Mouse (Mus musculus) granulocyte monocyte progenitor cell, adult 5-6 weeks (primary cell): ENCODE data around the gene Chtop. TPM values are rescaled to one million over a fixed set of nuclear protein-coding genes. Genes with fewer than 3 reads are reported as not detected.
A peak's percentile ranks its signal among the peaks of the same experiment; 100 is the strongest.

Experiments
- ATAC-seq: replicated peaks from 2 replicates; pipeline ENCODE4 v1.8.0; 2016; ENCODE audit warnings: mild to moderate bottlenecking, moderate TSS enrichment, inconsistent platforms; ENCODE audit not compliant: poor library complexity, severe bottlenecking
- total RNA-seq, 2 experiments: library from RNA; stranded (forward) in 1 of 2; stranded (reverse) in 1 of 2; fragments of 200-712, 200-1000 nt in 1 of 2; fragments of >200 nt in 1 of 2; fragmentation: Nextera tagmentation in 1 of 2; gene quantifications; 2 replicates each; pipeline ENCODE4 v1.2.3; 2014 to 2017

Chtop gene
- total RNA-seq (2014; fragmentation: Nextera tagmentation) (97.6 and 127 TPM in 2 replicates), total RNA-seq (2017) (93.2 and 107 TPM in 2 replicates)

DNA sequence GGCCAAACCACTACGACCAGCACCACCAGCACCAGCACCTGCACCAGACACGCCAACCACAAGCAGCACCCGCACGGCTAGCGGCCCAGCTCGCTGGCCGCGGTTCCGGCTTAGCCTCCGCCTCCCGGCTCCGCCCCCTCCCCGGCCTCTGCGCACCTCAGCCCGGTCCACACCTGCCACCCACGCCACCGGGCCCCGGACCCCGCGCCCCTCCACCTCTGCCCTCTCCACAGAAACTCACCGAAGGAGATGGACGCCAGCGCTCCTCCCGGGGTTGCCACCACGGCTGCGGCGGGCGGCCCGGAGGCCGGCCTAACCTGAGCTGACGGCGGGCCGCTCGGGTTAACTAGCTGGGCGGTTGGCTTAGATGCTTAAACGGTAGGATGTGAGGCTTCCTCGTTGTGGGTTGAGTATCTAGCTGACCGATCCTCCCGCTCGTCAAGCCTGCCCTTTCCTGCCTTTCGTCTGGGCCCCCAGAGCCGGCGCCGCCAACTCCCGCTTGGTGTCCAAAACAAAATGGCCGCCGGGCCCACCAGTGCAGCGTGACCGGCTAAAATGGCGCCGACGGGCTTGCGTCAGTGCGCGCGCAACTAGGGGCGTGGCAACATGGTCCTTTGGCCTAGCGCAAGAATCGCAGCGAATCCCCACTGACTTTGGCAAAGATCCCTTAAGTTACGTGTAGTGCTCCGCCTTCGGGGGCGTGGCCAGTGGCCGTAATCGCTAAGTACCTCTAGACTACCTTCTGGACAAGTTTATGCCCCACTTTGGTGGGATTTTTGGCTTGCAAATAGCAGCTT is at the start of gene Chtop:
TSS of gene Chtop (minus strand) at position 549 of the 797 bp plus-strand sequence.
- ATAC-seq = peak; percentile 78

DNA sequence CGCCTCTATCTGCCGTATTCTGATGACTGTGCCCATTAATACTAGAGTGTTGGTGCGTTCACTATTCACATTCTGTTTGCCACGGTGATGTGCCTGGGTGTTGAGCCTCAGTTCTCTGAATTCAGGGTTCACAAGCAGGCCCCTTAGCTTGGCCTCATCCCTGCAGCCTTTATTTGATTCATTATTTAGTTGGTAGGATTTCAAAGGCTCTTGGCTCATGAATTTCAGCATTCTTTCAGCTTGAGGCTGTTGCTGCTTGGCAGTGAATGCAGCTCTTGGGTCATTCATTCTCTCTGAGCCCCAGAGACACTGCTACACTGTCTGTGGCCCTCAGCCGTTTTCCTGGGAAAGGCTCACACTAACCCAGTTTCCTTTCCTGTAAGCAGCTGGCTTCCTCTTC is 46.7 kb upstream of the Chtop start:
- no peak for ATAC-seq

DNA sequence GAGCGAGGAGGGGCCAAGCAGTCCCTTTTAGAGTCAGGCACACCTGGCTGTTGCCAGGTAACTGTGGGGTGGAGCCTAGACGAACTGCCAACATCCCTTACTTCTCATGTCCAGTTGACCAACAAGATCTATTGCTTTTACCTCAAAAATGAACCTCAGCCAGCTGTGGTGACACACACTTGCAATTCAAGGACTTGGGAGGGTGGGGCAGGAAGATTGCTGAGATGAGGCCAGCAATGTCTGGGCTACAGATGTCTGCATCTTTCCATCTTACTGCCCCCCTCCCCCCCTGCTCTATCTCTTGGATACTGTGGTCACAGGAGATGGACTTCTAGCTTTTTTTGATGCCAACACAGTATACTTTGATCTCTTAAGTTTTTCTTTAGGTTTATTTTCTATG is 42.9 kb upstream of the Chtop start:
- ATAC-seq = no peak

DNA sequence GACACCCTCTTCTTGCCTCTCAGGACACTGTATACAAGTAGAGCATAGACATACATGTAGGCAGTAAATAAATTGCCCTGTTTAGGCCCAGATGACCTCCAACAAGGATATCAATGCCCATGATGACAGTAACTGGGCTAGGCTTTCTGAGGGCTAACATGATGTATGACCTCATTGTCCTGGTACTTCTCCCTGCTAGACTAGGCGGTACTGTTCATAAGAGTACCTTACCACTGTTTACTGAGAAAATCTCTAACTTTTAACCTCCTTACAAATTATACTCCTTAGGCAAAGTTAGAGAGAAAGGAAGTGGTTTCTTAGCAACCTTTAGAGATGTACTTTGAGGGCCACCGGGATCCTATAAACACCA is 41.1 kb upstream of the Chtop start:
- ATAC-seq = no peak

DNA sequence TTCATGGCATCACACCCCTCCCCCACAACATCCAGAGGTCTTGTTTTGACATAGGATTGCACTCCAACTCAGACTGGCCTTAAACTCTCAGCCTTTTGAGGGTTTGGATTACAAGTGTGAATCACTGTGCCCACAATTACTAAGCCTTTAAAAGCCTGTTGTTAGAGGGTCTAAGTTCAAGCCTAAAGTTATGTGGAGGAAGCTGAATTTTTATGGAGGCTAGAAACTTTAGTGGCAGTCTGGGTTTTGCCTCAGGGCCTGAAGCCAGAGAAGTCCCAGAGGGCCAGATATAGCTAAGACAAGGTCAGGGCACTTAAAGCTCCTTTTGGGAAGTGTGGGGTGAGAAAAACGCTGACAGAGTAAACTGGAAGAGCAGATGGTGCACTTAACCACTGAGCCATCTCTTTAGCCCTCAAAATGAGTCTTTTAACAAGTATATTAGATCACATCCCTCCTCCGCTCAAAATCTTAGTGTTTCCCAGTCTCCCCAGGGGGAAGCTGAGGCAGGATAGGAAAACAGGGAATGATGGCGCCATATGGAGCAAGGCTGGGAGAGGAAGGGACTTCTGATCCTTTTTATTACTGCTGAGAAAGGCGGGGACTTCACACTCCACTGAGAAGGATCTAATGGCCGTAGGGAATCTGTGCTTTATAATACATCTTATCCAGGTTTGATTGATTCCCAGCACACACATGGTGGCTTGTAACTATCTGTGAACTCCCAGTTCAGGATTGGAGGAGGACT is 40.5 kb upstream of the Chtop start:
- no peak for ATAC-seq

DNA sequence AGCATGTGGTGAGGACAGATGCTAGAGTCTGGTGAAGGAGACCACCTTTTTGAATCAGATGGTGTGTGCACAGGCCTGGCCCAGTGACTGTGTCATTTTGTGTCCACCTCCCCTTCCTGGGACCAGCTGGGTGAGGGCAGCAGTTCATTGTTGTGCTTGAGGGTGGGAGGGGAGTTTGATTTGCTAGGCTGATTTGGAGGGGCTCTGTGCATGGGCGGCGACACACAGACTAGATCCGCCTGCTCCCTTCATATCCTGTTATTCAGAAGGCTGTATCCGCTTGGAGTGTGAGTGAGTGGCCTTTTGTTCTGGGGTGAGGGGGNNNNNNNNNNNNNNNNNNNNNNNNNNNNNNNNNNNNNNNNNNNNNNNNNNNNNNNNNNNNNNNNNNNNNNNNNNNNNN is 31.6 kb upstream of the Chtop start:
- no peak for ATAC-seq

DNA sequence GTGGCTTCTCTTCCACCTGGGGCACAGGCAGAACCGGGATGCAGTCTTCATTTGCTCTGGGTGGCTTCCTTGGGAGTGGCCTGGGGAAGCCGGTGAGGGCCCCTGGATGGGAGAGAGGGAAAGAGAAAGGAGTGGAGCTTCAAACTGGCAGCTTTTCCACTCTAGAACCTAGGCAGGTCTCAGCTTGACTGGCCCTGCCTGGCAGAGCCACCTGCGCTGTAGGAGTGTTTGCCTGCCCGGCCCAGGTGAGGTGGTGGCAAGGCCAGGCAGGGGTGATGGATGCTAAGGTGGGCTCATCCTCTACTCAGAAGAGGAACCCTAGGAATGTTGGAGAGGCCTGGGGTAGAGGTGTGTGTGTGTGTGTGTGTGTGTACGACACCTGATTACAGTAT is 28.6 kb upstream of the Chtop start:
- no peak for ATAC-seq

DNA sequence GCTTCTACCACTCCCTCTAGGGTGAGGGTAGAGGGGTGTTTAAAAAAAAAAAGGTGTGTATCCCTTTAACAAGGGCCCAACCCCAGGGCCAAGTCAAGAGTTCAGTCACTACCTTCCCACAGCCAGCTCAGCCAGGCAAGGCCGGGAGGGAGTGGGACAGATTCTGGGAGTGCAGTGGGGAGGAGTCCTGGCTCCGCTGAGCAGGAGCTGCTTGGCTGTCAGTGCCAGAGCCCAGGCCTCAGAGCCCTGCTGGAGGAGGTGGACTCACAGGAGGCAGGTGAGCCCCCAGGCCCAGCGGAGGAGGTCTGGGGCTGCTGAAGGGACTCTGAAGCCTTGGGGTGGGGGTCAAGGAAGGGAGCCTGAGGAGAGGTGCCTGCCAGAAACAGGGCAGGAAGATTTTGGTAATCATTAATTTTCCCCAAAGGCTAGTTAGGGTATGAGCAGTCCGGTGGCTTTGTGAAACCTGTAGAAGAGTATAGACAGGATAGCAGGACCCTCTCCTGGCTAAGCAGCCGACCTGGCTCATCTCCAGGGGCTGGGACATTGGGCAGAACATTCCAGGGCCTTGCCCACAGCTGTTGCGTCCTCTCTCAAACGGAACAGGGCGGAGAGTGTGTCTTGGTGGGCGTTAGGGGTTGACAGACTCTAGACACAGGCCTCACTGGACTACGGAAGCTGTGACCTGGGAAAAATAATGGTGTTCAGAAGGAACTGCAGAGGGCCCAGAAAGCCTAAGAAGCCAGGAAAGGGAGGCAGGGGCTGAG is 28.0 kb upstream of the Chtop start, which contains the start of gene S100a16:
TSS of gene S100a16 (plus strand) at position 114 of the 764 bp plus-strand sequence.
- no peak for ATAC-seq

DNA sequence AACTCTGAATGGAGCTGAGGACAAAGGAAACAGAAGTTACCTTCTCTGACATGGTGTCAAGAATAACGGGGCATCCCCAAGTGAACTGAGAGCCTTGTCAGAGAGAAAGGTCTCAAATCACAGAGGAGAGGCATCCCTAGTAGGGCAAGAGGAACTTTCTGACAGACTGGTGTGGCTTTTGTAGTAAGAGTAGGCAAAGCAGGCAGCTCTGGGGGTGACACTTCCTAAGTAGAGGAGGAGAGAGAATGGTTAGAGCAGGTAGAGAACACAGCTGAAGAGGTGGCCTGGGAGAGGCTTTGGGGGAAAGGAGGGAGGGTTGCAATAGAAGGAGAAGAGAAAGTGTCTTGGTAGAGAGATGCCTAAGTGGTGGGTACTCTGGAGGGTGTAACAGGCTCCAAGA is 26.1 kb upstream of the Chtop start:
- no peak for ATAC-seq

DNA sequence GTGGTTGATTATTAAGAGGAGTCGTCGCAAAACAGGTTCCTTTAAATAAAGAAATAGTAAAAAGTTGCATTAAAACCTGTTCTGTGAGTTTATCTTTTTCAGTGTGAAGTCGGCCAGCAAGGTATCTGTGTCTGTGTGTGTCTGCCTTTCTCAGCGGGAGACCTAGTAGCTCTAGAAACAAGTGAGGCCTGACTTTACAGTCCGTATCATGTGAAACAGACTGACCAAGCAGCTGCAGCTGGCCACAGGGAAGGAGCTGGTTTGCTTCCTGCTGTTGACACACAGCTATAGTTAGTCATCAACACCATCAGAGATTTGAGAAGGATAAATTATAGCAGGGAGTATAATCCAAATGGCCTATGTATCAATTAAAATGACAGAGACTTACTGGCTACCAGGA is 22.4 kb upstream of the Chtop start:
- no peak for ATAC-seq

DNA sequence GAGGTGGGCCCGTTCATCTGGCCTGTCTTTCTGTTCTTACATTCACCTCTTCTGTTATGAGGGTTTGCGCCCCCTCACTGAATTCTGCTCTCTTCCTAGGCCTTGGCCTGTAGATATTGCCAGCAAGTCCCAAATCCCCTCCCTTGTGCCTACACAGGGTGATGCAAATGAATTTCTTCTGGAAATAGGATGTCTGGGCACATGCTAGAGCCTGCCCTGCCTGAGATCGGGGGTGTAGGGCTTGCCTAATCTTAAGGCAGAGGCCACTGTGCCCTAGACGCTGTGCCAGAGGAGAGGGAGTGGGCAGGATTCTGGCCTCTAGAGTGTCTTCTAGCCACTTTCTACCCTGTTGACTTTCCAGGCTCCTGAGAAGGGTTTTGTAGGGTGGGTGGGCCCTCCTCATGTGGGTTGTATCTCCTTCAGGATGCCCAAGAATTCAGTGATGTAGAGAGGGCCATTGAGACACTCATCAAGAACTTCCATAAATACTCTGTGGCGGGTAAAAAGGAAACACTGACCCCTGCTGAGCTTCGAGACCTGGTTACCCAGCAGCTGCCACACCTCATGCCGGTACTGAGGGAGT is 18.1 kb upstream of the Chtop start:
- ATAC-seq = no peak

DNA sequence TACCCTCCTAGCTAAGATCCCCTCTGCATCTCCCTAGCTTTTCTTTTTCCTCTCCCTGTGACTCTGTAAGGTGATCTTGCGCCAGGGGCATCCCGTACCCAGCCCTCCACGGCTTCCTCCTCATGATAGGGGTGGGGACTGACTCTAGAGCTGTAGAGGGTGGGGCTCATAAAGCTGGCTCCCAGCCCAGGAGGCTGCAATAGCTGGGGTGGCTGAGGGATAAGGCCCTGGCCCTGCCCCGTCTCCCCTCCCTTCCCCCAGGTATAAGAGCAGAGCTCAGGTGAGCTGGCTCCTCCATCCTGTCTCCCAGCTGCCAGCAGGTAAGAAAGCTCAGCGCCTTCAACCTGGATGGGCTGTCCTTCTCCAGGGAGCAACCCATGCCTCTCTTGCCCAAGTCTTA is 17.3 kb upstream of the Chtop start, which contains the start of gene S100a14:
TSS of gene S100a14 (plus strand) at position 277 of the 400 bp plus-strand sequence.
- peak; percentile 13; the same call in 1 of the 2 replicates for ATAC-seq

DNA sequence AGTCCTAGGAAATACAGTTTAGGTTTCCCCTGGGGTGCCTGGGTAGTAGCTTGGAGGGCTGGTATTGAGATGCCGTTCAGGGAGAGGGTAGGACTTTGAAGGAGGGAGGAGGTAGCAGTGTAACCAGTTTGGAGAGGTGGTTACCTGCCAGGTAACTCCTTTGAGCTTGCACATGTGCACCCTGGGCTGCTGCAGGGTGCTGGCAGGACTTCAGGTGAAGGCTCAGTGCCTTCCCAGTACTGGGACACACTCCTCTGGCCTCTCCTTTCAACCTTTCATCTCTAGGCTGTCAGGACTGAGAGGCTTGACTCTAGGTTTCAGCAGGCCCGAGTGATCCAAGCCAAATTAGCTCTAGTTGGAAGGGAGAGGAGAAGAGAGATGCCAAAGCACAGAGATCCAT is 16.8 kb upstream of the Chtop start:
- ATAC-seq = no peak

DNA sequence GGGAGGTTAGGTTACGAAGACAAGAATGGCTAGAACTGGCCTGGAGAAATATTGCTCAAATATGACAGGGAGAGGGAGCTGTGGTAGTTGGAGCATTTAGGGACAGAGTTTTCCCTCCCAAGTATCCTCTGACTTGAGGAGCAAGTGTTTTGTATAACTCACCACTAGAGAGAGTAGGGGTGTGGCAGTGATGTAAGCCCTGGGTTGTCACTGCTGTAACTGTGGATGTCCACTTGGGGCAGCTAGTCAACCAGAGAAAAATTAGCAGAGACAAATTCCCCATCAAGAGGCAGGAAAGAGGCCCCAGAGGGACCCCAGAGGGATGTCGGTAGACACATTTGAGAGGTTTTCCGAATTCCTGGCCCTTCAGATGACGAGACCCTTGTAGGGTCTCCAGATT is 16.1 kb upstream of the Chtop start:
- peak; percentile 93 for ATAC-seq

DNA sequence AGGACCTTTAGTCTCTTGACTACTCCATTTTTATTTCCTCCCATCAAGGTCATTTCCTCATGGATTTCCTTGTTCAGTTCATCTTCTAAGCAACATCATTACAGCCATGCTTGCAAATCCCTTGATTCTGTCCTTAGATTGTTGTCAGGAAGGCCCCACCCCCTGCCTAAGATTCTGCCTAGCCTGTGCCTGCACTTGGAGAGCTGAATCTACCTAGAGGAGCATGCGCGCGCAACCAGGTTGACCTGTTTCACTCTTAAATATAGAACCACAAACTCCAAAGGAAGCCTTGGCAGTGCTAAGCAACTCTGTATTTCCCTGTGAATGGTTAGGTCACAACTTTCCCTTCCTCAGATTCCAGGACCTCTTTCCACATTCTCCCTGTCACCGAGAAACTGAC is 8.4 kb upstream of the Chtop start:
- no peak for ATAC-seq

DNA sequence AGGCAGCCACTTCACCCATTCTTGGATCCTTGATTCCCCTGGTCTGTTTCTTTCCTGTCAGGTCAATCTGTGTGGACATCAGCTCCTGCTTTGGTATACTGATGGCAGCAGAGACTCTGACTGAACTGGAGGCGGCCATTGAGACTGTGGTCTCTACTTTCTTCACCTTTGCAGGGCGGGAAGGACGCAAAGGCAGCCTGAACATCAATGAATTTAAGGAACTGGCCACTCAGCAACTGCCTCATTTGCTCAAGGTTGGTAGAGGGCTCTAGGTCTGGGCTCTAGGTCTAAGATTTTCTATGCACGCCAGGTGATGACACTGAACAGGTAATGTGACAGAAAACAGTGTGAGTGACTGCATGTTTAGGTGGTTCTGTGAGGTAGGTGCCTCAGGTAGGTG is 6.5 kb upstream of the Chtop start:
- no peak for ATAC-seq

DNA sequence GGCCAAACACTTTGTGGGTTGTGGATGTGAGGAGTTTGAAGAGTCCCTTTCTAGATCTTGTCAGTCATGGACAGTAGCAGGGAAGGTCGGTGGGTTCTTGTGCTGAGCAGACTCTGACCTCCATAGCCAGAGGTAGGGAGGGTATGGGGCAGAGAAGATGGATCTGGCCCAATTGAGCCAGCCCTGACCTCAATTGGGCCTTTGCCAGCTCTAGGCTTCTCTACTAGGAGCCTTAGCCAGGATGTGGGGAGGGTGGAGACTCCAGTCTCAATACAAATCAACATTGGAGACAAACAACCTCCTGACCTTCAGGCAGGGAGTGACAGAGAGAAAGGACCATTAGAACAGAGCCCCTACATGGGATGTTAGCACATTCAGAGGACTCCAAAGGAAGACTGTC is 5.9 kb upstream of the Chtop start:
- no peak for ATAC-seq

DNA sequence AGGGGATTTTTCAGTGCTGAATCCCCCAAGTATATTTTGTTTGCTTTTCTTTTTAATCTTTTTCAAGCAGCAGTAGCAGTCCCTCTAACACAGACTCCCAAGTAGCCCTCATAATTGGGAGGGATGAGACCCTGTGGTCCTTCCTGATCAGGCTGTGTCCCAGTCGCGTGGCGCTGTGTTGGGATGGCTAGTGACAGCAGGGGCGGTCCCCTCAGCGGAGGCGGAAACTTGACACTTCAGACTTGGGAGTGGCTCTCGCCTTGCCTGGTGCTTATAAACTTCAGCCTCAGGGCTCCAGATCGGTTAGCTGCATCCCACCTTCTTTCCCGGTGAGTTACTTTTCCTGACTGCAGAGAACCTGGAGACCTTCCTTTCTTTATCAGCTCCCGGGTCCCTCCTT is 5.4 kb upstream of the Chtop start:
- peak; percentile 64 for ATAC-seq

DNA sequence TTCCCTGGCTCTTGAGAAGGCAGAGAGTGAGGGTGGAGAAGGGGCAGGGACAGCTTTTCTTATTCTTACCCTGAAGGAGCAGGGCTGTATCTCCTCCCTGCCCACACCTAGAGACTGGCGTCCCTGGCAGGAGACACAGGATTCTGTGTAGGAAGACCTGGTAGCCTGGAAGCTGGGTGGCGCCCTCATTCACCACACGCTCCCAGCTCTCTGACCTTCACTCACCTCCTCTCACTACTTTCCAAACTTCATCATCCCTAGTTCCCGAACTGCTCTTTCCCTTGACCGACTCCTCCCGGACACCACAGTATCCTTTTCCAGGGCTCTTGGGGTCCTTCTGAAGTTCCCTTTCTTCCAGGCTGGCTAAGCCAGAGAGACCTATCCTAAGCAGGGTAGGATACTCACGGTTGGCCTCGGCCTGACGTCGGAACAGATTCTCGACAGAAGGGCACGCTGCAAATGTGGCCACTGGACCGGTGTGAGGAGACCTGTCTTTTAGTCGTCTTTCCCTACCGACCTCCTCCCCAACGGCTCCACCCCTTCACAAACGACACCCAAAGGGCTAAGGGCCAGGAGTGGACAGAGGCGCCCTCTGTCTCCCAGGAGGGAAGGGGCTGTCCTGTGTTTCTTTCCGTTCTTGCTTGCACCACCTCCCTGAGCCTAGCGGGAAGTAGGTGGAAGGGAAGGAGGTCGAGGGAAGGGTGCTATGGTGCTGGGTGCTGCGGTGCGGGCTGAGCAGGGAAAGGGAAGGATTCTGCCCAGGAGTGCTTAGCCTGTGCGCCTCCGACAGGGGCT is 4.7 kb upstream of the Chtop start, which contains the start of the genes S100a1 and S100a13:
TSS of gene S100a1 (minus strand) at position 597 of the 795 bp plus-strand sequence.
TSS of gene S100a13 (plus strand) at position 640 of the 795 bp plus-strand sequence.
- ATAC-seq = peak; percentile 75
